Mouse (Mus musculus) stomach, embryonic 14.5 days (tissue): ENCODE measurements at regions not wholly inside any gene's neighbourhood (a gene's known extent, or its start where the extent isn't known, plus 50 kb on each side); places are given as distances from the start of the nearest gene placed in this dataset.

ENCODE experiments used
- ATAC-seq: fragments of 200-750 bp; cut with Nextera tagmentation; 2 replicates; pipeline ENCODE4 v1.8.0; 2017; ENCODE audit warnings: low read depth, moderate TSS enrichment; ENCODE audit not compliant: insufficient number of reproducible peaks, insufficient read depth, low FRiP score
- H3K27ac ChIP-seq: fragments of 300-500 bp; sonication (generic); 2 replicates; pipeline ENCODE4 v1.5.1; 2014; ENCODE audit warnings: mild to moderate bottlenecking, low read length, moderate library complexity, mixed read lengths
- H3K27me3 ChIP-seq: fragments of 300-500 bp; sonication (generic); 2 replicates; pipeline ENCODE4 v1.6.1; 2014; ENCODE audit warnings: low read length, control low read depth, mixed read lengths; ENCODE audit not compliant: control insufficient read depth, insufficient read depth
- H3K36me3 ChIP-seq: fragments of 300-500 bp; sonication (generic); 2 replicates; pipeline ENCODE4 v1.6.1; 2014; ENCODE audit warnings: mild to moderate bottlenecking, control low read depth, low read length, moderate library complexity, mixed read lengths; ENCODE audit not compliant: control insufficient read depth, insufficient read depth
- H3K4me1 ChIP-seq: fragments of 300-500 bp; sonication (generic); 2 replicates; pipeline ENCODE4 v1.6.1; 2014; ENCODE audit warnings: low read length, control low read depth, mixed read lengths; ENCODE audit not compliant: control insufficient read depth, insufficient read depth
- H3K4me2 ChIP-seq: fragments of 300-500 bp; sonication (generic); replicated peaks from 2 replicates; pipeline ENCODE4 v1.6.1; 2014; ENCODE audit warnings: low read depth, low read length, control low read depth
- H3K4me3 ChIP-seq: fragments of 300-500 bp; sonication (generic); 2 replicates; pipeline ENCODE4 v1.5.1; 2014; ENCODE audit warnings: low read depth, low read length, control low read depth
- H3K9ac ChIP-seq: fragments of 300-500 bp; sonication (generic); replicated peaks from 2 replicates; pipeline ENCODE4 v1.6.1; 2014; ENCODE audit warnings: low read depth, mild to moderate bottlenecking, control low read depth, low read length, moderate library complexity, mixed read lengths
- H3K9me3 ChIP-seq: fragments of 300-500 bp; sonication (generic); 2 replicates; pipeline ENCODE4 v1.6.1; 2016; ENCODE audit warnings: low read depth, low read length, control low read depth; ENCODE audit not compliant: control insufficient read depth
- WGBS: fragments of 180-500 bp; shearing (Covaris S2); extraction: QIAGEN DNeasy Blood & Tissue Kit; methylation state at CpG from one replicate; pipeline ENCODE4 v1.1.7; 2014; 5-methylcytosine and 5-hydroxymethylcytosine counted together

DNA sequence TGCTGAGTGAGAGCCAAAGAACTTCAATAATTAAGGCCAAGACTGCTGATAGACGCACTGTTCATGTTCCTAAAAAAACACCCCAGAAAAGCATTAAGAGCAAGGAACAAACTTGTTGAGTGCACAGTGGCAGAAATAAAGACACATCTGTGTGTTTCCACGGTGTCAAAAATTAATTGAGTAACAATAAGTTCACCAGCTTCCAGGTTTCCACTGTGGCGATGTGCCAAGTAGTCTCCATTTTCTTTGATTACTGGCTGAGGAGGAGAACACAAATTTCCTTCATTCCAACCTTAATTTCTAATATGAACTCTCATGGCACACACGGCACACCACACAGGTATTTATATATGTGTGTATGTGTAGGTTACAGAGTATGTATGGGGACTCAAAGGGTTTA, 54.3 kb upstream of the Lrpap1 start:
- no peak overlapping the region for H3K27ac ChIP-seq
- H3K36me3 ChIP-seq = no peaks in the 10 kb centered on the region
- peaks cover 7% of the 10 kb centered on the region for H3K4me1 ChIP-seq
- H3K27me3 ChIP-seq = no peaks in the 10 kb centered on the region
- no peak overlapping the region for H3K4me2 ChIP-seq
- ATAC-seq = no peak
- H3K4me3 ChIP-seq = no peak overlapping the region
- no peak overlapping the region for H3K9ac ChIP-seq
- 85% methylated on average over 4 of the region's 4 CpGs for WGBS
- H3K9me3 ChIP-seq = no peaks in the 10 kb centered on the region

DNA sequence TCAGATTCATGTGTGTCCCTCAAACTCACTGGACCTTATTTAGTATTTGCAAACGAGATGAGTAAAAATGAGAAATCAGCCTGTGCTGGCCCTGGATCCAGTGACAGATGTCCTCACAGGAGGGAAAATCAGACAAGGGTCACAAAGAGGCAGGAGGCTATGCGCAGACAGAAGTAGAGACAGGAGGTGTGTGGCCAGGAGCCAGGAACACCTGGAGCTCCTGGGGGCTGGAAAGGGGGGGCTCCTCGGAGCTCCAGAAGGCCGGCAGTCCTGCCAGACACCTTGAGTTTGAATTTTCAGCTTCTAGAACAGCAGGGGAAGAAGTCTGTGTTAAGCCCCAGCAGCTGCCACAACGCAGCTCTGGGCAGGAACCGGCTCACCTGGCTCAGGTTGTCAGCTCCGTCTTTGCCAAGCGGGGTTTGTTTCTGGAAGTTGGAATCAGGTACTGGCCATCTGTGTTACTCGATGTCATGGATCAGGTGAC, 53.7 kb upstream of the Lrpap1 start:
- no peak for ATAC-seq
- Histone ChIP-seq H3K4me2 (no peak overlapping the region), H3K36me3 (no peaks in the 10 kb centered on the region), H3K4me3 (no peak overlapping the region), H3K9ac (no peak overlapping the region), H3K4me1 (peaks cover 7% of the 10 kb centered on the region), H3K27ac (no peak overlapping the region), H3K9me3 (no peaks in the 10 kb centered on the region), H3K27me3 (no peaks in the 10 kb centered on the region)
- 38% methylated on average over 9 of the region's 9 CpGs for WGBS

DNA sequence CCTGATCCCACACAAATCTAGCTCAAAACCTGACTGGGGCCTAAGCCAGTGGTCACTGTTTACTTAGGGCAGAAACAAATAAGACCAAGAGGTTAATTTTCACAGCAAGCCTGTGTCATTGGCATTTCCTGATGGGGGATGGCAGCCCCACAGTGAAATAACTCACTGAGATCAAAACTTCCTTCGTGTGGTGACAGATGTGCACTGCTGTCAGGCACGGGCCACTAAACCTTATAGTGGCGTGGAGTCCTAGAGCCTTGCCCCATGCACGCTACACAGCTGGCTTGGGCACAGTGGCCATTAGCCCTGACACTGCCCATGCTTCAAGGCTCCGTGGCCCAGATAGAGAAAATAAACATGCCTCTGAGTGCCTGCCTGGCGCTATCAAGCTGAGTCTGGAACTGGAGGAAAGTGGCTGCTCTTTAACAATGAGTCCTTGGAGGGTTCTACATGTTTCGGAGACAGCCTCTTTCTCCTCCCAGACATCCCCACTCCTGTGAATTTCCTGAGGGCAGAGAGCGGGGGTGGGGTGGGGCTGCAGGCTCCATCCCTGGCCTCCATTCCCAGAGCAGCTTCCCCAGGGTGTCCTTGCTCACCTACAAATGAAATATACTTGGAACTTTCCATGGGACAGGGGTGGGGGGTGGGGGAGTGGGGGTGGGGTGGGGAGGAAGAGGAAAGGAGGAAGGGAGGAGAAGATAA, 52.9 kb upstream of the Lrpap1 start:
- Histone ChIP-seq H3K36me3 (no peaks in the 10 kb centered on the region), H3K27me3 (no peaks in the 10 kb centered on the region), H3K4me1 (peaks cover 7% of the 10 kb centered on the region), H3K4me3 (no peak overlapping the region), H3K9ac (no peak overlapping the region), H3K4me2 (no peak overlapping the region), H3K9me3 (no peaks in the 10 kb centered on the region), H3K27ac (no peak overlapping the region)
- WGBS = 21% methylated on average over 8 of the region's 8 CpGs
- no peak for ATAC-seq

DNA sequence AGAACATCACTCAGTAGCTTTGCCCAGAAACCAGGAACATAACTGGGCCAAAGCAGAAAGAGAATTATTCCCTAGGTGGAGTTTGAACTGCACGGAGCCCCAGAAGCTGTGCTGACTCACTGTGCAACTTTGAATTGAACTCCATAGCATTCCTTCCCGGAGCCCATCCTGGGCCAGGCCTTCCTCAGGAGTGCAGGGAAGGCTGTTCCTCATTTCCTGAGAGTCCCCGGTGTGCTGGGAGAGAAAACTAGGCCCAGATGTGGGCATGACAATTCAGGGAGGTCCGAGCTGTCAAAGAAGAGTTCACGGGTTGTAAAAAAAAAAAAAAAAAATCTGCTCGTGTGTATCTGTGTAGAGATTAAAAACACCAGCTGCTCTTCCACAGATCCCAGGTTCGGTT, 50.8 kb upstream of the Lrpap1 start:
- H3K9ac ChIP-seq = no peak overlapping the region
- H3K4me2 ChIP-seq = no peak overlapping the region
- H3K27ac ChIP-seq = no peak overlapping the region
- H3K4me1 ChIP-seq = peaks cover 7% of the 10 kb centered on the region
- no peak overlapping the region for H3K4me3 ChIP-seq
- ATAC-seq = no peak
- H3K9me3 ChIP-seq = no peaks in the 10 kb centered on the region
- H3K36me3 ChIP-seq = no peaks in the 10 kb centered on the region
- 73% methylated on average over 7 of the region's 7 CpGs for WGBS
- H3K27me3 ChIP-seq = no peaks in the 10 kb centered on the region

DNA sequence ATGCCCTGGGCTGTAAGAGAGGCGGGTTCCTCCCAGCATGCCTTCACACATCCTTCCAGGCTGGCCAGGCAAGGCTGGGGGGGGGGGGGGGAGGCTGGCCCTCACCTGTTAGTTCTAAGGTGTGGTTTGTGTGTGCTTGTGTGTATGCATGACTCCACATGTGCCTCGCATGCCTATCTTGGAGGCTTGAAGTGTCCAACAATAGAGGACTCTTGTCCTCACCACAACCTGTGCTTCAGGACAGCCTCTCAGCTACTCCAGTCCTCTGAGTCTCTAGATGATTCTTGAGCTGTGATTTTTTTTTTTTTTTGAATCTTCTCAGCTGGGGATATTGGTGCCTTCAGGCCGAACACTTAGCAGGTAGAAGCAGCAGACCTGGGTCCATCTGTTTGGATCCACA, 50.2 kb upstream of the Lrpap1 start:
- Histone ChIP-seq H3K4me3 (no peak overlapping the region), H3K4me2 (no peak overlapping the region), H3K9ac (no peak overlapping the region), H3K4me1 (peaks cover 7% of the 10 kb centered on the region), H3K27ac (no peak overlapping the region), H3K36me3 (no peaks in the 10 kb centered on the region), H3K9me3 (no peaks in the 10 kb centered on the region), H3K27me3 (no peaks in the 10 kb centered on the region)
- no peak for ATAC-seq
- 81% methylated on average over 3 of the region's 3 CpGs for WGBS
